Mouse (Mus musculus) lung, adult 2 months (tissue): ENCODE measurements around the gene Sncg.

Source experiments
- CTCF ChIP-seq: fragments of 200-500 bp; IDR thresholded peaks from 2 replicates; pipeline ENCODE4 v1.5.1; 2011; ENCODE audit warnings: mild to moderate bottlenecking, low read length, control low read depth; ENCODE audit not compliant: insufficient read depth
- POLR2A ChIP-seq: fragments of 200-500 bp; IDR thresholded peaks from 2 replicates; pipeline ENCODE4 v1.6.1; 2011; ENCODE audit warnings: low read depth, mild to moderate bottlenecking, control low read depth, low read length, borderline replicate concordance; ENCODE audit errors: extremely low read depth

GRCm38 (mm10) chr14:34412164-34412896 lies 37.7 kb upstream of the Sncg start:
- TF ChIP-seq CTCF (no peak), POLR2A (no peak)
